Mouse (Mus musculus) brain, embryonic 14.5 days (tissue): ENCODE data around the gene Hps5.

Experiments
- CTCF ChIP-seq: fragments of 200-500 bp; IDR thresholded peaks from 2 replicates; pipeline ENCODE4 v1.5.1; 2012; ENCODE audit warnings: inconsistent platforms, mild to moderate bottlenecking, moderate library complexity, borderline replicate concordance; ENCODE audit not compliant: insufficient read depth, insufficient read length; ENCODE audit errors: extremely low read depth
- POLR2A ChIP-seq: fragments of 200-500 bp; IDR thresholded peaks from 2 replicates; pipeline ENCODE4 v1.6.1; 2012; ENCODE audit warnings: mild to moderate bottlenecking, inconsistent platforms, borderline replicate concordance; ENCODE audit not compliant: poor library complexity, insufficient read depth, insufficient read length, severe bottlenecking; ENCODE audit errors: extremely low read depth

GRCm38 (mm10) chr7:46827803-46828184 is 31.9 kb upstream of the Hps5 start:
- TF ChIP-seq POLR2A = no peak
- TF ChIP-seq CTCF = no peak
